Mouse (Mus musculus): ENCODE measurements around the gene Gm10518.
"Not testable (repeated sequence)": the region's sequence is repeated elsewhere in the genome, so short reads cannot be mapped to it uniquely, and the experiment has no call there.

The Gm10518 gene

GRCm38 (mm10) chr1:179802610-179803512 lies at the start of gene Gm10518:
Gene Gm10518 (plus strand): TSS chr1:179803376.
- DNase-seq, result peak; percentile 74

GRCm38 (mm10) chr1:179756477-179756876 lies 46.7 kb upstream of the Gm10518 start:
- DNase-seq, result no peak

GRCm38 (mm10) chr1:179760086-179760485 lies 43.1 kb upstream of the Gm10518 start:
- no peak for DNase-seq

- no peak for DNase-seq
Measured at GRCm38 (mm10) chr1:179760553-179760952, 42.6 kb upstream of the Gm10518 start.

DNA sequence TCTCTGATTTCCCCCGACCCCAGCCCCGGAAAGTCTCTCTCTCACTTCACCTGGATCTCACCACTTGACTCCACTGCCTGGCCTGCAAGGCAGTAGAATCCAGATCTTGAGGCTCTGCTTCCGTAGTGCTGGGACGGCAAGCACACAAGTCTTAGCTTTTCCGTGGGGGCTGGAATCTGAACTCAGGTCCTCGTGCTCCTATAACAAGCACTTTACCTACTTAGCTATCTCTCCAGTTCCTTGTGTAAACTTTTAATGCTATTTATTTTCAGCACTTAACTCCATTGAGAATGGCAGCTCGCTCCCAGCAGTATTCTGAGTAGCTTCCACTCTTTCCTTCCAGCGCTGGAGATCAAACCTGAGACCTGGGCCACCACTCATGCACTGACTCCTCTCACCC lies 26.3 kb upstream of the Gm10518 start:
- no peak for DNase-seq

DNA sequence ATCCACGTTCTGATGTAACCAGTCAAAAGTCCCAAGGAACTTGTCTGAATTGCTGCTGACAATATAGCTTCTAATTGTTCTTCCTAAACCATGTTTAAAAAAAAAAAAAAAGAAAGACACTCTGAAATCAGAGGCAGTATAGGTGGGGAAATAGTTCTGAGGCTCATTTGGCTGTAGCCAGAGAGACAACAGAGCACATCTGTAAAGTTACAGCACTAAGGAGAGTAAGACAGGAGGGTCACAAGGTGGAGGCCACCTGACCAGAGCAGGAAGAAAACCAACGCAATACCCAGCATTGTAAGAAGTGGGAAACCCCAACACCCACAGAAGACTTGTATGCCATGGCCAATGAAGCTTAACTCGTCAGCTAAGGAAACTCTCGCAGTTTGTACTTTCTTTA lies 19.1 kb upstream of the Gm10518 start:
- DNase-seq, result no peak

DNA sequence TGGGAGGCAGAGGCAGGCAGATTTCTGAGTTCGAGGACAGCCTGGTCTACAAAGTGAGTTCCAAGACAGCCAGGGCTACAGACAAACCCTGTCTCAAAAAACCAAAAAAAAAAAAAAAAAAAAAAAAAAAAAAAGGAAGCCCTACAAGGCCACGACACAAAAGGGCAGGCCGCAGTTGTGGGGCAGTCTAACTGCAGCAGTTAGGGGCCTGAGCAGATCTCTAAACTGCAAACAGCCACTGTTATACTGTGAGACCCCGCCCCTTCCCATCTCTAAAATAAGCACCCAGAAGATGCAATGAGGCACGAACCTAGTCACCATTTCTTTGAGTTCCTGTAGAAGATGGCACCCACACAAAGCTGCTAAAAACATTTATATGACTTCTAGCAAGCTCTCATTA lies 17.7 kb upstream of the Gm10518 start:
- no peak for DNase-seq

- no peak for DNase-seq
Measured at GRCm38 (mm10) chr1:179787281-179787680, 15.9 kb upstream of the Gm10518 start.

GRCm38 (mm10) chr1:179798794-179799193 lies 4.4 kb upstream of the Gm10518 start:
- no peak for DNase-seq

- DNase-seq, result peak; percentile 98
Measured at GRCm38 (mm10) chr1:179803513-179804139, 450 bp downstream of the Gm10518 start, which contains the start of gene Ahctf1. Gene Ahctf1 (minus strand): TSS chr1:179803680.

- DNase-seq, result no peak
Measured at GRCm38 (mm10) chr1:179804140-179804881, 1.1 kb downstream of the Gm10518 start.

DNA sequence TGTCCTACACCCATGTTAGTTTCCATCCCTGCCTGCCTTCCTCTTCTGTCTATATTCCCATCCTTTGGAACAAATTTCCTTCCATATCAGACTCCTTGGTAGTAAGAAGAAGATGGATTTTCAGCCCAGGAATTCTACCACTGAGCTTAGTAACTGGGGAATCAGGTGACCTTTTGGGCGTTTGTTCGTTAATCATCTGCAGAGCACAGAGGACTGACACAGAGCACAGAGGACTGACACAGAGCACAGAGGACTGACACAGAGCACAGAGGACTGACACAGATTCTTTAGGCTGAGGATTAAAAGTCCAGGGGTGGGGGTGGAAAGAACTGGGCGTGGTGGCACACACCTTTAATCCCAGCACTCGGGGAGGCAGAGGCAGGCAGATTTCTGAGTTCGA lies 2.6 kb downstream of the Gm10518 start:
- DNase-seq, result no peak

- DNase-seq, result no peak
Measured at GRCm38 (mm10) chr1:179807468-179807867, 4.3 kb downstream of the Gm10518 start.

DNA sequence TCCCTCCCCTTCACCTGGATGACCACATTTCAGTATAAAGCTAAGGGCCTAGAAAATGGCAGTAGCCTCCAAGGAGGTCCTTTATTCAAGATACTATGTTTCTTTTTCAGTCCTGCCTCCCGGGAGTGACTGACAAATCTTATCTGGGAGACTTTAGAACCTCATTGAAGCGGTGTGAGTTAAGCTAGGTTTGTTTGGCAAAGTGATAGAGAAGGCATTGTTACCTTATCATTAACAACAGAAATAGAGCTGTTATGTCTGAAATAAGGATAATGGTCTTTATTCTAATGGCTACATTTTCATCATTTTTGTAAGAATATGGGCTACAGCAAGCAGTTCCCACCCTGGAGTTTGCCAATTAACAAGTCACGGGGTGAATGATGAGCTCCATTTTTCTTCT lies 5.1 kb downstream of the Gm10518 start:
- DNase-seq, result no peak

DNA sequence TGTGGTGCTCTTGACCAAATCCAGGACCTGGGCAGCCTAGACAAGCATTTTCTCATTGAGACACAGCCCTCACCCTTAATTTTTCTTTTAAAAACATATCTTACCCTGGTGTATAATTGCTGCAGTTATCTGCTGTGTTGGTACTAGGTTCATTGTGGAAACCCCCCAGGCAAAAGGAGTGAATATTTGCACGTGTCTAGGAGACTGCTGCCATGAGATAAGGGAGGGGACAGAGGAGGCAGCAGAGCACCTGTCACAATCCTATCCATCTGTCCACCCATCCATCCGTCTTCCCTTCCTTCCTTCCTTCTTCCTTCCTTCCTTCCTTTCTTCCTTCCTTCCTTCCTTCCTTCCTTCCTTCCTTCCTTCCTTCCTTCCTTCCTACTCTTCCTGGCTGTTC lies 10.2 kb downstream of the Gm10518 start:
- no peak for DNase-seq

- peak; percentile 47 for DNase-seq
Measured at GRCm38 (mm10) chr1:179814616-179815015, 11.4 kb downstream of the Gm10518 start.

DNA sequence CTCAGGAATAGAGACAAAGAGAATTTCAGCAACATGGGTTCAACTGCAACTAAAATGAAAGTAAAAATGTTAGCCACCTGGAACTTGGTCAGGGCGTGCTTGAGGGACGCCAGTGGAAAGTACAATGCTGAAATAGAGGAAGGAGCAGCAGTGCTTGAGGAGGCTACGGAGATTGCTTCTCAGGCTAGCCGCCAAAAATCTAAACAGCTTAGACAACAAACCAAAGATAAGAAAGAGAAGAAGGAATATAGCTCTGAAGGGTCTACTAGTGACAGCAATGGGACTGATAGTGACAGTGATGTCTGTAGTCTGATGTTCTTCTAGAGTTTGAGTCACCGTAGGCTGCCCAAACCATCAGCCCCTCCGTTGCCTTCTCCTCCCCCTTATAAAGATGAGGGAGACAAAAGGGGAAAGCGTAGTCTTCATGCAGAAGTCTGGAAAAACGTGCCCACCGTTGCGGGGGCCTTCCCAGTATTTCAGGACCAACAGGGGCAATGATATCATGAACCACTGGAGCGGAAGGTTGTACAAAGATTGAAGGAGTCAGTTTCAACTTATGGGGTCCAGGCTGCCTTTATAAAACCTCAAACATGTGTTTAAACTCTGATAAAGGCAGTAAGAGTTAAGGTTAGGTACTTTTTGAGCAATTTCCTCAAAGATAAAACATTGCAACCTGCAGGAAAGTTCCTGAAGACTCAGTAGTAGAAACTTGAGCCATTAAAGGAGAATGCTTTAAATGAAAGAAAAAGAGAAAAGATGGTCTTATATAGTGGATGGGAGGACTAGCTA lies 15.5 kb downstream of the Gm10518 start:
- DNase-seq, result not testable (repeated sequence)

- no peak for DNase-seq
Measured at GRCm38 (mm10) chr1:179824549-179824948, 21.4 kb downstream of the Gm10518 start.

GRCm38 (mm10) chr1:179828051-179828450 lies 24.9 kb downstream of the Gm10518 start:
- no peak for DNase-seq

DNA sequence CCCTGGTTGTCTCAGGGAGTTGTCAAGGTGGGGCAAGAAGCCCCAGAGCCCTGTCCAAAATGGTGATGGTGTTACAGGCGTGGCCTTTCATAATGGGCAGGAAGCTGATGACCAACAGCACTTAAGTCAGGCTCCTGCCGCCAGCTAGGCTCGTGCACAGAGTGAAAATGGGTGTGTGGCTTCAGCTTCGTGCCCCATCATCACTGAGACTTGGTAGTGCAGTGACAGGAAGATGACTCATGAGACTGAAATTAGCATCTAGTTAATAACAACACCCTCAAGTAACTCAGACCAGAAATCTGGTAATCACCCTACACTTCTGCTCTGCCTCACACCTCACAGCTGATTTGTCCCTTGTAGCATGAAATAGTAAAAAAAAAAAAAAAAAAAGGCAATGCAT lies 25.7 kb downstream of the Gm10518 start:
- no peak for DNase-seq

GRCm38 (mm10) chr1:179832710-179833240 lies 29.6 kb downstream of the Gm10518 start:
- DNase-seq, result no peak

DNA sequence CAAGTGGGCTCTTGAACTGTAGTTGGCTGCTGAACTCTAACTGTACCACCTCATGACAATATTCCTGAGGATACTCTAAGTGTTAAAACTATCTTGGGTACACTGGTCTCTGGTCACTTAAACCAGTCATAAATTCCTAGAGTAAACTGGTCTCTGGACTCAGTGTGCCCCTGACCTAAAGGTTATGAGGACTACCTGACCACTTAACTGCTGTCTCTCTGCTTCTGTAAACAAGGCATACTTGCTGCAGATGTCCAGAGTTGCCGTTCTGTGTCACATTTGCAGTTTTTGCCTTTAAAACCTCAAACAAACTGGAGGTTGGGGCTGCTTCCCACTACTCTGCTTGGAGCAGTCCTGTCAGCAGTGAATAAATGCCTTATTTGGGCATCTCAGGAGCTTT lies 30.4 kb downstream of the Gm10518 start:
- DNase-seq, result no peak

Data from right cerebral cortex, postnatal 25 days (tissue).